Mouse (Mus musculus) layer of hippocampus, adult 8-10 months (tissue): ENCODE measurements around the gene Hdac7. TPM values are rescaled to one million over a fixed set of nuclear protein-coding genes. Genes with fewer than 3 reads are reported as not detected.
A peak's percentile ranks its signal among the peaks of the same experiment; 100 is the strongest.

Experiments
- DNase-seq, 2 experiments: peaks; one replicate each; pipeline ENCODE4 v3.0.0; 2022; ENCODE audit warnings: low spot score in 2 of 2
- total RNA-seq, 4 experiments: library from RNA; stranded (reverse); gene quantifications; 2 replicates each; pipeline ENCODE4 v1.2.4; 2022

The Hdac7 gene
- total RNA-seq, 4 experiments from 2014 or later, result 28.0 to 41.5 (median 34.1) TPM

DNA sequence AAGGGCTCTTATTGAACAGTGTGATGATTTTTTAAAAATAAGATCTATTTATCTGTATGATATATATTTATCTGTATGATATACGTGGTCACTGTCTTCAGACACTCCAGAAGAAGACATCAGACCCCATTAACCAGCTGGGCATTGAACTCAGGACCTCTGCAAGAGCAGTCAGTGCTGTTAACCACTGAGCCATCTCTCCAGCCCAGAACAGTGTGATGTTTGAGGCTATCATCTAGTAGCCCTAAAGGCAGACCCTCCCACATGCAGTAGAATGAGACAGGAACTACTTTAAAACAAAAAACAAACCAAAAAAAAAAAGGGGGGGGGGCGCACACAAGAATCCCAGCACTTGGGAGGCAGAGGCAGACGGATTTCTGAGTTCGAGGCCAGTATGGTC, 96.8 kb downstream of the Hdac7 start:
- no peak for DNase-seq

DNA sequence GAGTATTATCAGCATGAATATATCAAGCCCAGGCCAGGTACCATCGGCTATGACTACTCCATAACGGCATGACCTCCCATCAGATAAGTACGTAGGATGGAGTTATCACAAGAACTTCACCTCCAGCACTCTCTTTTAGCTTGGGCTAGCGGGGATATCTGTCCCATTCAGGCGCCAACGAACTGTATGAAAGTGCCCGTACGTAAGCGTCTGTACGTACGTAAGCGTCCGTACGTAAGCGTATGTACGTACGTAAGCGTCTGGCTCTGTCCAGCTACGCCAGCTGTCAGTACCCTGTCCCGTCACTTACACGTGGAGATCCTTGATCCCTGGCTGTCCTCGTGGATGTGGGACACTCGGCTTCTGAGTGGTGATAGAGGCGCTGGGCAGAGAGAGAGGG, 97.6 kb downstream of the Hdac7 start:
- DNase-seq, result no peak

DNA sequence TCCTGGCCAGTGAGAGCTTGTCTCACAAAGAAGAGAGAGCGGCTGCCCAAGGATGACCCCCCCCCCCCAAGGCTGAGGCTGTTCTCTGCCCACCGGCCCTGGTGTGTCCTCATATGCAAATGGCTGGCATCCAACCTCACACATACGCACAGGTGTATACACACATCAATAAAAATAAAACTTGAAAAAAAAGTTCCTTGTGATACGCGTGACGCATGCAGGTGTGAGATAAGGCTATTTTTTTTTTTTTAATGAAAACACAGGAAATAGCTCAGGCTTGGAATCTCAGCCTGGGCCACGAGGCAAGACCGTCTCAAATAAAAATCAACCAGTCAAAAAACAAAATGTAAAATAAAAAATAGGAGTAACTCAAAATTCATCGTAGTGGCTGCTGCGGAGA, 98.0 kb downstream of the Hdac7 start:
- DNase-seq, result no peak

DNA sequence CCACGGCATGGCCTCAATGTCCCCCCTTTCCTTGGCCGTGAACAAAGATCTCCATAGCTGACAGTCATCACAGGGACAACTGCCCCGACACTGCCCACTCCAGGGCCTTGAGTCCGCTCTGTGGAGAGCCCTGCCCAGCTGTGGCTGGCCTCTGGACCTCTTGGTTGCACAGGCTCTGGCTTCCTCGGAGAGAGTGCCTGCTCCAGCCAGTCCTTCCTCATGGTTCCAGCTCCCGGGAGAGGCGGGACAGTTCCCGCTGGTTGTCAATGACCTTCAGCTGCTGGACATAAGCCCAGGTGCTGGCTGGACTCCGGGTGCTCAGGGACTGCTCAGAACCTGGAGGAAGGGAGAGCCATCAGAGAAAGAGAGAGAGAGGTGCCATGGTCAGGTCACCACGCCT, 99.0 kb downstream of the Hdac7 start:
- peak in 1 of 2 experiments; percentile 46 for DNase-seq

DNA sequence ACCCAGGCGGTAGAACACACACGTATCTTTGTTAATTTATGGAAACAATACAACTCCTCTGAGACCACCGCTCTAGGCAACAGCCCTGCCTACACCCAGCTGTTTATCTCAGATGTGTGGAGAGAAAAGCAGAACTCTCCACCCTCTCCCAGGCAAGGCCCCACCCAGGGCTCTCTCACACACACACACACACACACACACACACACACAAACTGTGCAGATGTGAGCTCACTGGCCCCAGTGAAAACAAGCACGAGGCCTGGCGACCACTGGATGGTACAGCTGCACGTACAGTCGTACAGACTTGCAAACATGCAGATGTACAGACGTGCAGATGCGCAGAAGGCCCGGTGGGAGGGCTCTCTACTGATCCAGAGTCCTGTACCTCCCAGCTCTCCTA, 99.4 kb downstream of the Hdac7 start:
- no peak for DNase-seq

DNA sequence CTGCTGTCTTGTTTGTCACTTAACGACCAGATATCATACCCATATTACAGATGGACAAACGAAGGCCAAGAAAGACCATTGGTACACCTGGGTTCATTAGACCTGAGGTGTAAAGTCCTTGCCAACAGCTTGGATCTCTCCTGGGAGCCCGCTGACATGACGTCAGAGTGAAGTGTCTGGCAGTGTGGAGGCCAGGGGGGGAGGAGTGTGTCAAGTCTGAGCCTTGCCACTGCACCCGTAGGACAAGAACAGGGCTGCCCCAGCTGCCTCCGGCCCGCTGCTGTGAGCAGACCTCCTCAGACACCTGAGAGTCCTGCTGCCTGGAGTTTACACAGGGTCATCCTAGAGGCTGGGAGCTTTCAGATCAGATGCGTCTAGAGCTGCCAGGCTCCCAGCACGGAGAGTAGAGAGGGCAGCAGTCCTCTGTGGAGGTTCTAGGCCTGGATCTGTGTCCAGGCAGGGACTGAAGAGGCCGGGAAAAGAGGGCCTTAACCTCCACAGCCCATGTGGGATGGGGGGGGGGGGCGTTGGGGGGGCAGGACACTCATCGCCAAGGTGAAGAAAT, 100.3 kb downstream of the Hdac7 start:
- DNase-seq, result no peak

DNA sequence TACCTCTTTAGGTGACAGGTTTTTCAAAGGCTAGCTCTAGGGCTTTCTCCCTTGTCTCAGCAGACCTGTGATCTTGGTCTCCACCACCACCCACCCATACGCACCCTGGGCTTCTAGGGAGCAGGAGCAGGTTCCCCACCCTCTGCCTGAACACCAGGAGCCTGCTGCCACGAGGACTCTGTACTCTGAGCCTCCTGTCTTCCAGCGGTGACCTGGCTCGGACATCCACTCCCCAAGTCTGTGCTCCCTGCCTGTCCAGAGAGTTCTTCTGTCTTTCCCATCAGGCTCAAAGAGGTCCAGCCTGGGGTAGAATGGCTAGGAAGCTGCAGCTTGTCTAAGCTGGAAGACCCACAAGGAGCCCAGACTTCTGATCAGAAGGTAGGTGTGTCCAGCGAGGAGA, 101.1 kb downstream of the Hdac7 start:
- no peak for DNase-seq

Other genes with a start within 250 kb of the Hdac7 start
- 10 to 100 TPM; 26.6 to 28.1 (median 27.8) TPM for gene Rpap3, start 138.7 kb downstream of the Hdac7 start, total RNA-seq
- gene Endou, start 113.2 kb downstream of the Hdac7 start, total RNA-seq, result 1 to 10 TPM in 2 of 4 experiments, under 1 TPM in 2; 0.69 to 3.6 (median 2.2) TPM
- gene Rapgef3, start 76.5 kb downstream of the Hdac7 start, total RNA-seq, result 10 to 100 TPM; 52.2 to 70.6 (median 55.7) TPM
- gene Slc48a1, start 66.0 kb downstream of the Hdac7 start, total RNA-seq, result 100 to 1,000 TPM; 131 to 151 (median 146) TPM
- under 1 TPM; 0.23 to 0.64 (median 0.50) TPM for gene Vdr, start 66.1 kb upstream of the Hdac7 start, total RNA-seq
- 10 to 100 TPM; 32.1 to 41.9 (median 39.0) TPM for gene Tmem106c, start 119.7 kb upstream of the Hdac7 start, total RNA-seq
- 1 to 10 TPM; 1.2 to 2.8 (median 1.9) TPM for gene Col2a1, start 160.2 kb upstream of the Hdac7 start, total RNA-seq
- gene Pfkm, start 248.1 kb upstream of the Hdac7 start, total RNA-seq, result 100 to 1,000 TPM; 332 to 357 (median 349) TPM
- gene Senp1, start 249.2 kb upstream of the Hdac7 start, total RNA-seq, result 10 to 100 TPM; 13.8 to 16.1 (median 14.9) TPM